Mouse (Mus musculus) cerebellum, adult 9-10 months (tissue): ENCODE data around the gene Sirt7.
A peak's percentile ranks its signal among the peaks of the same experiment; 100 is the strongest.

Experiments
- DNase-seq: peaks from one replicate; pipeline ENCODE4 v3.0.0; 2022

The Sirt7 gene

GRCm38 (mm10) chr11:120634810-120635209 lies 9.8 kb upstream of the Sirt7 start:
- no peak for DNase-seq

DNA sequence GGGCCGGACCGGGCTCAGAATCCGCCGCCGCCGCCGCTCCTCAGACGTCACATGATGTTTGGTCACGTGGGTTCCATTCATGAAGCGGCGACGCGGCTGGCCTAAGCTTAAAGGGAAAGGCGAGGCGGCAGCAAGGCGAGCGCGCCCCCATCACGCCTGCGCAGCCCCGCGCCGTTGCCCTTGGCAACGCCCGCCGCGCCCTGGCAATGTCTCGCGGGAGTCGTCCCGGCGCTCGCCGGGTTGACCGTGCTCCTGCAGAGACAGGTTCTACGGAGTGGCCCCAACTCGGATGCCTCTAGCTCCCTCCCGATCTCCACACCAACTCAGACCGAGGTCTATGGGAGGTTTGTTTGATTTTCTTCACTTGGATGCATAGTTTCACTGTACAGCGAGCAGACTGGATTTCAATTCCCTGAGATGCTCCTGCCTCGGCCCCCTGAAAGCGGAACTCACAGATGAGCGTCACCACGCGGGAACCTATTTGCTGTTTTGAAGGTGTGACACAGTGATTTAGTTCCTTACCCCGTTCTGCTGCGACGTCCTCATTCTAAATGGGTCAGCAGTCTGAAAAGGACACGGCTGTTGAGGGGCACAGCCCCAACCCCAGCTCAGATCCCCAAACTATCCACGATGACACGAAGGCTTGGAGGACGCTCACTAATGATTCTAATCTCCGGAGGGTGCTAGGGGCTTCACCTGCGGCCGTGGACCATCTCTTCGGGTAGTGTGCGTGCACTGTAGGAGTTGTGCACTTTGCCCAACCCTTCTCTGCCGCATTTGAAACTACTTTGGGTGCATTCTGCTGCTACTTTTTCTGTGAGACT lies 8.7 kb upstream of the Sirt7 start, which contains the start of gene Mafg:
Gene Mafg (minus strand): TSS at position 81 of the 824 bp plus-strand sequence.
- peak; percentile 94 for DNase-seq

GRCm38 (mm10) chr11:120632559-120633519 lies 7.8 kb upstream of the Sirt7 start:
- peak; percentile 71 for DNase-seq

DNA sequence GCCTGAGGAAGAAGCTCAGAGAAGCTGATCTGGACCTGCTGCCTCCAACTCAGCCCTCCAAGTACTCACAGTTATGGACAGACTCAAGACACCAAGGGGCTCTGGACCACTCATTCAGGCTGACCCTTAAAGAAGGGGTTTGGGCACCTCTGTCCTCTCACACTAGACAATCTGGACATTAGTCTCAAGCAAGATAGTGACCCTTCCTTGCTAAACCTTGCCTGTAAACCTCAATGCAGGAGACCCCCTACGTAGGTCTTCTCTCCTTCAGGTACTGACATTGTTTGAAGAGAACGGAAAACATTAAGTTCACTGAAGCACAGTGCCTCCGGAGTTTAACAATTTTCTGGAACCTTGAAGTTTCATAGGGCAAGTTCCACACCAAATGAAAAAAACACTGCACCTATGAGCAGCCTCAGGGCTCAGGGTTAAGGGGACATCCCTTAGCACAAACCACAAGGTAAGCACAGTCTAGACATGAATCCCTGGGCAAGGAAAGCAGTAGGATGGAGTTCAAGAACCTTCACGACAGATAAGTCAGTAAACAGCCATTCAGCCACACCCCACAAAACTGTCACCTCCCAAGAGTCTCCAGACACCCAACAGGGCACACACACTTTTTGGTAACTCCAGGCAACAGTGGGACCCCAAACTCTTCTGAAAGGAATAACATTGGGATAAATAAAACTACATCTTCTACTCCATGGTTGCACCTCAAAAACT lies 6.8 kb upstream of the Sirt7 start:
- DNase-seq, result no peak

- no peak for DNase-seq
These were observed 6.1 kb upstream of the Sirt7 start for GRCm38 (mm10) chr11:120630881-120631725.

- DNase-seq, result no peak
These were observed 5.4 kb upstream of the Sirt7 start for GRCm38 (mm10) chr11:120630401-120630871.

DNA sequence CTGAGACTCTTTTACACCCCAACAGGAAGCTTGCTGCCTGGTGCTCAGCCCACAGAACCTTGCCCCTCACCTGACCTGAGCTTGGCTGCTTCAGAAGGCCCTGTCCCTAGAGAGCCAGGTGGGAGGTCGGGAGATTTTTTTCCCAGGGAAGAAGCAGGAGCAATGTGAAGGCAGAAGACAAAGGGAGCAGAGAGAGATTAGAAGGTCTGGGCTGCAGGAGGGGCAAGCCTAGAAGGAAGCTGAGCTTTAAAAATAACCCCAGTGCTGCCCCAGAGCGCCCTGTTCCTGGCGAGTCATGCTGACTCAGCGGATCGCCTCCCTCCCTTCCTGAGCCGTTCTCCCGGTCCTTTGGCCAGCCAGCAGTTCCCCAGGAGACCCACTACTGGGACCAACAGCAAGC lies 4.9 kb upstream of the Sirt7 start:
- DNase-seq, result no peak

DNA sequence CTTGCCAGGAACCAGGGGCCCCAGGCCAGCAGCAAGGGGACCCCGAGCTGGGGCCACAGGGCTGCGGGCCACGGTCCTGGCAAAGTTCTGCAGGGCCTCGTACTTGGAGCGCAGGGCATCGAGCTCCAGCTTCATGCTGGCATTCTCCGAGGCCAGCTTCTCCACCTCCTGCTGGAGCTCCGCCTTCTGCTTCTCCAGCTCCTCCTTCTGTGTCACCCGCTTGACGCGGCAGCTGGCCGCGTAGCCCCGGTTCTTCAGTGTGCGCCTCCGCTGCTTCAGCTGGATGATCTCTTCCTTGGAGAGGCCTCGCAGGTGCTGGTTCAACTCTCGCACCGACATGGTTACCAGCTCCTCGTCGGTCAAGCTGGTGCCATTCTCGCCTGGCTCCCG lies 4.3 kb upstream of the Sirt7 start:
- DNase-seq, result no peak

GRCm38 (mm10) chr11:120628601-120629340 lies 3.7 kb upstream of the Sirt7 start:
- no peak for DNase-seq

- DNase-seq, result no peak
These were observed 2.6 kb upstream of the Sirt7 start for GRCm38 (mm10) chr11:120627468-120628300.

DNA sequence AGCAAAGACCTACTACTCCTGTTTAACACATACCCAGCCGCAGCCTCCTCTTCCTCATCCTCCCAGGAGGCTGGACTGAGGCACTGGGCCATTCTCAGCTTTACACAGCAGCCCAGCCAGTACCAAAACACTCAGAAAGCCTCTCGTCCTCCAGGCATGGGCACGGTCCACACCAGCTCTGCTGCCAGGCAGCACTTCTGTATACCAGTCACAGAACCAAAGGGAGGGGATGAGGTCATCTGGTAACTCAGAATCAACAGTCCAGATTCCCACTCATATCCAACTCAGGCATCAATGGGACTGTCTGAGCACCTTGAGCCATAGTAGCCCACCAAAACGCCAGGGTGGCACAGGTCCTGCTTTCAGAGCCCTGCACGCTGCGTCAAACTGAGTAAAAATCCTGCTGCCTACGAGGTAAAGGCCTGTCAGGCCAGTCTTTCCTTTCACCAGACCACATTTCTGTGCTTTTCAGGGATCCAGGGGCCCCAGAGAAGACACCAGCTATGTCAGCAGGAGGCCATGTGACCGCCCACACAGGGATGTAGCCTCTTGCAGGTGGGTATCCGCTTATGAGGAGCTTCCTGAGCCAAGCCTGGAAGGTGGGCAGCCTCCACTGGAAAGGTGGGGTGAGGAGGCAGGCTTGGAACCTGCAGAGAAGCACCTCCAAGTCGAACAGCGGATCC lies 1.9 kb upstream of the Sirt7 start:
- no peak for DNase-seq

- peak; percentile 80 for DNase-seq
These were observed 344 bp downstream of the Sirt7 start for GRCm38 (mm10) chr11:120624680-120625111.

DNA sequence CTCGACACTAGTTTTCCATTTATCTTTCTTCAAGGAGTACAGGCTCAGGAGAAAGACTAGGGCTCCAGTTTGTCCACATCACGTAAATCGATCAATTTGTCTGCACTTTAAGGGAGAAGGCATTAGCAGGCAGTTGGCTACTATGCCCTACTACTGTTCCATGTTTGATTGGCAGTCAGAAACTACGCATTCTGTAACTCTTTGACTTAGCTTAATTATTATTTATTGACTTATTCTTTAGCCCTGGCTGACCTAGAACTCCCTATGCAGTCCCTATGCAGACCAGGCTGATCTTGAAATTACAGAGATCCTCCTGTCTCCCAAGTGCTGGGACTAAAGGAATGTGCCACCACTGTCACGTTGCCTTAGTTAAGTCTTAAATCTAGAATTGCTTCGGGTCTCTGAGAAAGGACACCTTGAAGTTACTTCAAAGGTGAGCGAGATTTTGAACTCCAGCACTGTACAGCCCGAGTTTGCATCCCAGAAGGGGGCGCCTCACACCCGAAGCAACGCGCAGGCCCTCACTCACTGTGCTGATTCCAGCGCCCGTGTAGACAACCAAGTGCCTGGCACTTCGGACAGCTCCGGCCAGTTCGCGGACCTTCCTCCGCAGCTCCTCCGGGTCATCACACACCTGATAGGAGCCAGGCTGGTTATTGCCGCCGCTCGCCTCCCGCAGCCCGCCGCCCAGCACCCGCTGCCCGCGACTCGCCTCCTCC lies 920 bp downstream of the Sirt7 start:
- DNase-seq, result peak; percentile 58

DNA sequence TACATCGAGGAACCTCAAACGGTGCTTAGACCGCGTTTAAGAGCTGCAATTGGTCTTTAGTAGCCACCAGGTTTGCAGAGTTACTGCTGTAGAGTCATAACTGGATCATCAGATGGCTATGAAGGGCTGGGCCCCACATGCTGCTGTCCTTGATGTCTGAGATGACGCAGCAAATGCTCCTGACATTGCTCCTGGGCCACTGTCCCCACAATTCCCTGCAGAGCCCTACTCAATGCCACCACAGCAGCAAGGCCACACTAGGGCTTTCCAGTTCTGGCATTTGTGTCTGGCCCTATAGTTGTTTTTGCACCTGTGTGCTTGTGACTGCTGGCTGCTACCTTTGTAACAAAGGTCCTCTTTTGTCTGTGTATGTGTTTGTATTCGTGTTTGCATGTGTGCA lies 2.2 kb downstream of the Sirt7 start:
- DNase-seq, result no peak

GRCm38 (mm10) chr11:120620195-120620594 lies 4.8 kb downstream of the Sirt7 start:
- DNase-seq, result peak; percentile 37

GRCm38 (mm10) chr11:120618619-120619535 lies 6.2 kb downstream of the Sirt7 start:
- DNase-seq, result peak; percentile 61

DNA sequence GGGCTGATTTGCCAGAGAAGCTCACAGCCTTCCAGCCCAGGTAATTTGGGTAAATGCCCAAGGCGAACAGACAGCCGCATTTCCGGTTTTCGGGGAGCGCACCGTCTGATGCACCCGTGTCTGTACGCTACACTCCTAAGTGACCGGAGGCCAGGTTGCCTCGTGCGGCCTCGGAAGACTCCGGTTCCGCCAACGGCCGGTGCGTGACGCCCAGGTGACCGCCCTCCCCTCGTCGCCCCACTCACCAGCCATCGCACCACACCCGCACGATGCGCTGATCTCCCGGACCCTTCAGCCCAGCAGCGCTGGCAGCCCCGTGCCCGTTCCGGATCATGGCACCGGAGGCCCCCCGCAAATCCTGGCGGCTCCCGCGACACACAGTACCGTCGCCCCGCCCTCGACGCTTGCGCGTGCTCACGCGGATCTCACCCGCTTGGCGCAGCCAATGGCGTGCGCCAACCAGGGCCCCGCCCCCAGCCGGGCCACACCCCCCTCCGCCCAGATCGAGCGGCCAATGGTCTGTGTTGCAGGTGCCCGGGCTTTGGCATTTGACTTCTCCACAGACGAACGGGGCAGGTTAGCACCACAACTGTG lies 7.4 kb downstream of the Sirt7 start, which contains the start of gene Pcyt2:
Gene Pcyt2 (minus strand): TSS at position 418 of the 594 bp plus-strand sequence.
- DNase-seq, result peak; percentile 94
